ENCODE assay signal across 8 mouse cellular contexts in genomic region chr7:80832996-80833650, GRCm38 (mm10). TPM values are rescaled to one million over a fixed set of nuclear protein-coding genes. Genes with fewer than 3 reads are reported as not detected.
DNase-seq lines count a peak whose midpoint lies in the region; ATAC-seq and TF ChIP-seq lines count a peak whose summit lies in the region.
"Not testable (repeated sequence)": the region's sequence is repeated elsewhere in the genome, so short reads cannot be mapped to it uniquely, and the experiment has no call there.

No protein-coding gene starts in this region.

- not testable (repeated sequence) for H3K4me3 ChIP-seq in hindbrain, embryonic 14.5 days (replicated peaks; ENCODE audit: low read length); neural tube, embryonic 14.5 days (ENCODE audit: low read depth, low read length); thymus, adult 2 months (ENCODE audit: control insufficient read depth, insufficient read depth, low read length)

- not testable (repeated sequence) for H3K9ac ChIP-seq in hindbrain, embryonic 14.5 days; neural tube, embryonic 14.5 days (replicated peaks; ENCODE audit: low read depth, low read length)

- H3K36me3 ChIP-seq in hindbrain, embryonic 14.5 days (replicated peaks; ENCODE audit: control insufficient read depth, insufficient read depth); neural tube, embryonic 14.5 days (ENCODE audit: control insufficient read depth, insufficient read depth, low read length); thymus, adult 2 months (ENCODE audit: control insufficient read depth, insufficient read depth, low read length): not testable (repeated sequence)

- H3K27me3 ChIP-seq in hindbrain, embryonic 14.5 days (ENCODE audit: control insufficient read depth, insufficient read depth, low read length); neural tube, embryonic 14.5 days (ENCODE audit: control insufficient read depth, insufficient read depth, low read length); thymus, adult 2 months (ENCODE audit: control insufficient read depth, insufficient read depth, low read length): not testable (repeated sequence)

- peak; percentile 94 for DNase-seq in ES-CJ7 (ENCODE audit: low read depth, low spot score)
- DNase-seq in cerebellum, postnatal 14 days: peak; percentile 41 to 61
- peak; percentile 55 for DNase-seq in gastrocnemius, postnatal 14 days
- DNase-seq in hindbrain, embryonic 14.5 days (ENCODE audit: low spot score): peak; percentile 47
- peak; percentile 16 to 29 for DNase-seq in layer of hippocampus, postnatal 10 days (ENCODE audit: low spot score in 2 of 2)
- DNase-seq in lung, postnatal 14 days: peak; percentile 60
- peak; percentile 91 for DNase-seq in thymus, adult 2 months

- not testable (repeated sequence) for H3K9me3 ChIP-seq in hindbrain, embryonic 14.5 days (ENCODE audit: control insufficient read depth, low read length); neural tube, embryonic 14.5 days (ENCODE audit: control insufficient read depth, low read length)

- ATAC-seq in hindbrain, embryonic 14.5 days (ENCODE audit: low FRiP score): peak; percentile 66; the same call in 1 of the 2 replicates
- ATAC-seq in neural tube, embryonic 14.5 days (ENCODE audit: low read depth): peak; percentile 85

- H3K4me1 ChIP-seq in hindbrain, embryonic 14.5 days (replicated peaks; ENCODE audit: control insufficient read depth, insufficient read depth, low read length); neural tube, embryonic 14.5 days (ENCODE audit: control insufficient read depth, insufficient read depth, low read length): not testable (repeated sequence)
- peaks cover 46% of the 10 kb centered on the region for H3K4me1 ChIP-seq in thymus, adult 2 months (replicated peaks; ENCODE audit: control insufficient read depth, insufficient read depth, low read length)

- peak; percentile 43; the same call in 1 of the 2 replicates for TF ChIP-seq POLR2A in thymus, adult 2 months (IDR thresholded peaks at IDR 0.05; ENCODE audit: control insufficient read depth, extremely low read depth, insufficient read depth, low read length, poor library complexity)

- 21% methylated on average over 13 of the region's 14 CpGs for WGBS in hindbrain, embryonic 14.5 days
- 13% methylated on average over 13 of the region's 14 CpGs for WGBS in neural tube, embryonic 14.5 days
- 16% methylated on average over 14 of the region's 14 CpGs for WGBS in thymus, adult 2 months

- intact Hi-C loops in gastrocnemius, postnatal 14 days (cut with DNase I; ENCODE audit: low total_unique reads): not testable (repeated sequence)

- not testable (repeated sequence) for H3K27ac ChIP-seq in hindbrain, embryonic 14.5 days; neural tube, embryonic 14.5 days (ENCODE audit: low read depth, low read length)
- H3K27ac ChIP-seq in thymus, adult 2 months (ENCODE audit: control insufficient read depth, insufficient read depth, low read length): peak overlapping the region; percentile 28

- H3K4me2 ChIP-seq in hindbrain, embryonic 14.5 days (replicated peaks): peak overlapping the region; percentile 25; the same call in 1 of the 2 replicates
- 0 out of 2 replicates have a peak overlapping the region, but pooled peaks have one; percentile 20 for H3K4me2 ChIP-seq in neural tube, embryonic 14.5 days (ENCODE audit: low read depth, low read length)

- not testable (repeated sequence) for TF ChIP-seq CTCF in thymus, adult 2 months (IDR thresholded peaks at IDR 0.05; ENCODE audit: borderline replicate concordance, control insufficient read depth, extremely low read depth, insufficient read depth, low read length, poor library complexity)

RNA-seq across cellular contexts. Expression of gene Iqgap1, which starts 7.3 kb away (rescaled TPM):
- 10 to 100 TPM; 28.9 to 36.1 TPM for total RNA-seq in gastrocnemius, postnatal 14 days (2021)
- 19.6 and 24.7 TPM in 2 replicates for polyA plus RNA-seq in hindbrain, embryonic 14.5 days (2014; fragmentation: Nextera tagmentation; extraction: Ambion mirVana)
- 10 to 100 TPM; 28.8 to 37.8 TPM for total RNA-seq in layer of hippocampus, postnatal 10 days (2021)
- polyA plus RNA-seq in neural tube, embryonic 14.5 days (2014; fragmentation: Nextera tagmentation; extraction: Ambion mirVana): 15.8 and 23.1 TPM in 2 replicates
- 112 and 119 TPM in 2 replicates for polyA plus RNA-seq in thymus, adult 2 months (2012; rRNA removed)

RNA-seq across cellular contexts. Expression of gene Zscan2, which starts 27.6 kb away (rescaled TPM):
- total RNA-seq in gastrocnemius, postnatal 14 days (2021): 1 to 10 TPM; 1.5 to 2.8 TPM
- polyA plus RNA-seq in hindbrain, embryonic 14.5 days (2014; fragmentation: Nextera tagmentation; extraction: Ambion mirVana): 4.1 and 4.4 TPM in 2 replicates
- total RNA-seq in layer of hippocampus, postnatal 10 days (2021): 10 to 100 TPM; 13.5 to 14.4 TPM
- polyA plus RNA-seq in neural tube, embryonic 14.5 days (2014; fragmentation: Nextera tagmentation; extraction: Ambion mirVana): 4.5 and 4.9 TPM in 2 replicates
- 25.5 and 26.2 TPM in 2 replicates for polyA plus RNA-seq in thymus, adult 2 months (2012; rRNA removed)

Comparison
In these comparisons a context has a peak if more than half of its experiments do, and no peak if none do; other contexts are left out.
1. DNase-seq: peak in every context shown above with its lines; median percentile 94 in ES-CJ7; 91 in thymus, adult 2 months; 60 in lung, postnatal 14 days; 55 in gastrocnemius, postnatal 14 days; 51 in cerebellum, postnatal 14 days; 47 in hindbrain, embryonic 14.5 days; 22 in layer of hippocampus, postnatal 10 days.